Mouse (Mus musculus) bone marrow, adult 2 months (tissue): ENCODE results near the gene Mme.

Source experiments
- CTCF ChIP-seq: fragments of 200-500 bp; IDR thresholded peaks from 2 replicates; pipeline ENCODE4 v1.5.1; 2011; ENCODE audit warnings: low read length, control low read depth; ENCODE audit not compliant: control insufficient read depth, insufficient read depth
- POLR2A ChIP-seq: fragments of 200-500 bp; IDR thresholded peaks from 2 replicates; pipeline ENCODE4 v1.6.1; 2011; ENCODE audit warnings: low read depth, mild to moderate bottlenecking, control low read depth, low read length, borderline replicate concordance; ENCODE audit not compliant: control insufficient read depth

DNA sequence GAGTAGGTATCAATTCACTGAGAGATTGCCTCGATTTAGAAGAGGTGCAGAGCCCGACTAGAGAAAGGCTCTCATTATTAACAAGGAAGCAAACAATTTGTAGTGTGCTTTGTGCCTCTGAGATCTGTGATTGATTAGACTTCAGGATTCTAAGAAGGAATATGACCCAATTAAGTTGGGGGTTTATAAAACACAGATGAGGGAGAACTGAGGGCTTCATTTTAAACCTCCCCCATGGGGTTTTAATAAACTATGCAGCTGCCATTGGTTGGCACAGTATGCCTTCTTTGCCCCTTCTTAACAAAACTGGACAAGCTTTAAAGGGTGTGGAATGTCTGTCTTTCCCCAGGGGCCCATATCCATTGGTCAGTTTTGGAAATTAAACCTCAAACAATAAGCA is 5.4 kb upstream of the Mme start:
- no peak for TF ChIP-seq POLR2A
- no peak for TF ChIP-seq CTCF
